ENCODE assay signal across 35 mouse cellular contexts in the genomic region with DNA sequence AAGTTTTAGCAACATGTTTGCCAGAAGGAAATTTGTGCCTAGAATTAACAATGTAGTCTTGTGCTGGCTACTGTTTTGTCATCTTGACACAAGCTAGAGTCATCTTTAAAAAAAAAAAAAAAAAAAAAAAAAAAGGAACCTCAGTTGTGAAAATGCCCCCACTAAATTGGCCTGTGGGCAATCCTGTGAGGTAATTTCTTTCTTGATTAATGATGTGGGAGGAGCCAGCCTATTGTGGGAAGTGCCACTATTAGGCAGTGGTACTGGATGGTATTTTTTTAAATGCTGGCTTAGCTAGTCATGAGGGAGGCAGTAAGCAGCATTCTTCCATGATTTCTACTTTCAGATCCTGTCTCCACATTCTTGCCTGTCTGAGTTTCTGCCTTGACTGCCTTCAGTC. TPM values are rescaled to one million over a fixed set of nuclear protein-coding genes. Genes with fewer than 3 reads are reported as not detected.
DNase-seq lines count a peak whose midpoint lies in the region; ATAC-seq and TF ChIP-seq lines count a peak whose summit lies in the region.
"Had no signal": no experiment of that assay in that cellular context is flagged by ENCODE, and none has a peak within 500 bp of the region (broad histone marks: within the 10 kb centered on the region; RNA-seq: fewer than 3 reads in every experiment).

No protein-coding gene starts in this region.

- TF ChIP-seq CTCF in brain, embryonic 14.5 days (IDR thresholded peaks at IDR 0.05; ENCODE audit: borderline replicate concordance, extremely low read depth, insufficient read depth, insufficient read length) = no peak

- DNase-seq in lung, postnatal 36 days = peak; percentile 10
- DNase-seq in lung, postnatal 4 days = no peak
- peak; percentile 5 for DNase-seq in brain, embryonic 14.5 days (ENCODE audit: low read depth)
- no peak for DNase-seq in heart, postnatal 36 days
- no peak for DNase-seq in spleen, postnatal 36 days (ENCODE audit: low spot score in 2 of 2)
- DNase-seq in ovary, postnatal 10 days (ENCODE audit: low spot score) = no peak
- DNase-seq: adrenal gland, adult 2 months; adrenal gland, postnatal 25 days; cerebellum, adult 18-20 months; cerebellum, adult 9-10 months; cerebellum, postnatal 14 days; embryo, embryonic 11 days; gastrocnemius, postnatal 25 days; heart, adult 2 months; heart, postnatal 14 days had no signal

- no peaks in the 10 kb centered on the region for H3K4me1 ChIP-seq in hindbrain, embryonic 16.5 days (ENCODE audit: control insufficient read depth, insufficient read depth, low read depth, low read length)
- H3K4me1 ChIP-seq: embryonic facial prominence, embryonic 10.5 days; embryonic facial prominence, embryonic 13.5 days; forebrain, embryonic 12.5 days; forebrain, embryonic 15.5 days; heart, embryonic 10.5 days; heart, embryonic 13.5 days; hindbrain, embryonic 10.5 days; hindbrain, embryonic 13.5 days had no signal

- no peaks in the 10 kb centered on the region for H3K36me3 ChIP-seq in hindbrain, embryonic 16.5 days (ENCODE audit: control insufficient read depth, insufficient read depth, low read length)
- H3K36me3 ChIP-seq: embryonic facial prominence, embryonic 13.5 days; forebrain, embryonic 15.5 days had no signal

- H3K27ac ChIP-seq in hindbrain, embryonic 16.5 days (ENCODE audit: low read depth, low read length) = no peak overlapping the region
- H3K27ac ChIP-seq: embryonic facial prominence, embryonic 10.5 days; embryonic facial prominence, embryonic 13.5 days; forebrain, embryonic 12.5 days; forebrain, embryonic 15.5 days; heart, adult 2 months; heart, embryonic 10.5 days; heart, embryonic 13.5 days; hindbrain, embryonic 10.5 days; hindbrain, embryonic 13.5 days; hindbrain, postnatal 0 days had no signal

- no peak overlapping the region for H3K4me3 ChIP-seq in hindbrain, embryonic 16.5 days (ENCODE audit: low read length)
- H3K4me3 ChIP-seq: embryonic facial prominence, embryonic 10.5 days; embryonic facial prominence, embryonic 13.5 days; erythroblast, embryonic 14.5 days; forebrain, embryonic 12.5 days; forebrain, embryonic 15.5 days; heart, adult 2 months; heart, embryonic 10.5 days; heart, embryonic 13.5 days; hindbrain, embryonic 10.5 days; hindbrain, embryonic 13.5 days had no signal

- ATAC-seq in hematopoietic stem cell, adult 5-6 weeks (replicated peaks in 1 of 2; ENCODE audit: insufficient read depth in 1 of 2, low FRiP score in 2 of 2, low TSS enrichment in 1 of 2, low read depth in 1 of 2, poor library complexity in 2 of 2, severe bottlenecking in 2 of 2) = peak; percentile 27 to 42; a peak in 1 of 4 replicates
- no peak for ATAC-seq in hindbrain, embryonic 16.5 days
- ATAC-seq: CD4-positive, CD25-positive, alpha-beta regulatory T cell, adult 4 months; forebrain, embryonic 15.5 days; hindbrain, postnatal 0 days; inflammation-experienced regulatory T-cells, adult 6 months; intestine, embryonic 16.5 days had no signal

- H3K4me2 ChIP-seq in hindbrain, embryonic 16.5 days (ENCODE audit: low read length) = no peak overlapping the region
- H3K4me2 ChIP-seq: embryonic facial prominence, embryonic 13.5 days; forebrain, embryonic 12.5 days; forebrain, embryonic 15.5 days; heart, embryonic 13.5 days; hindbrain, embryonic 13.5 days had no signal

- no peak overlapping the region for H3K9ac ChIP-seq in hindbrain, embryonic 16.5 days (ENCODE audit: low read depth, low read length)
- H3K9ac ChIP-seq: embryonic facial prominence, embryonic 13.5 days; forebrain, embryonic 12.5 days; forebrain, embryonic 15.5 days; heart, embryonic 13.5 days; hindbrain, embryonic 13.5 days had no signal

- no peak for TF ChIP-seq POLR2A in brain, embryonic 14.5 days (IDR thresholded peaks at IDR 0.05; ENCODE audit: borderline replicate concordance, extremely low read depth, insufficient read depth, insufficient read length, poor library complexity, severe bottlenecking)

- H3K9me3 ChIP-seq in hindbrain, embryonic 16.5 days (ENCODE audit: control insufficient read depth, low read length) = no peaks in the 10 kb centered on the region
- H3K9me3 ChIP-seq: embryonic facial prominence, embryonic 10.5 days; embryonic facial prominence, embryonic 13.5 days; forebrain, embryonic 12.5 days; forebrain, embryonic 15.5 days; heart, embryonic 10.5 days; heart, embryonic 13.5 days; hindbrain, embryonic 10.5 days; hindbrain, embryonic 13.5 days had no signal

- no peaks in the 10 kb centered on the region for H3K27me3 ChIP-seq in hindbrain, embryonic 16.5 days (replicated peaks; ENCODE audit: control insufficient read depth, insufficient read depth, low read length)
- H3K27me3 ChIP-seq: embryonic facial prominence, embryonic 13.5 days; forebrain, embryonic 12.5 days; forebrain, embryonic 15.5 days; heart, embryonic 13.5 days; hindbrain, embryonic 13.5 days had no signal

- intact Hi-C loops in heart, postnatal 36 days (cut with DNase I) = no loop called here

RNA-seq across cellular contexts. Expression of a gene that starts 20.9 kb away (rescaled TPM):
- polyA plus RNA-seq in brain, embryonic 14.5 days (2012; rRNA removed) = 25.9 and 26.6 TPM in 2 replicates
- total RNA-seq in hematopoietic stem cell, adult 5-6 weeks (2017) = 13.1 and 17.6 TPM in 2 replicates
- total RNA-seq in heart, postnatal 36 days (2021) = 1 to 10 TPM; 4.4 to 6.0 TPM
- 8.4 and 12.5 TPM in 2 replicates for polyA plus RNA-seq in hindbrain, embryonic 16.5 days (2015; fragmentation: Nextera tagmentation; extraction: Ambion mirVana)

RNA-seq across cellular contexts. Expression of a gene that starts 26.7 kb away (rescaled TPM):
- not detected in 2 replicates for polyA plus RNA-seq in brain, embryonic 14.5 days (2012; rRNA removed)
- total RNA-seq in hematopoietic stem cell, adult 5-6 weeks (2017) = 0.50 and 0.69 TPM in 2 replicates
- total RNA-seq in heart, postnatal 36 days (2021) = not detected
- polyA plus RNA-seq in hindbrain, embryonic 16.5 days (2015; fragmentation: Nextera tagmentation; extraction: Ambion mirVana) = not detected in 2 replicates
- total RNA-seq: adrenal gland, adult 2 months; adrenal gland, postnatal 25 days; gastrocnemius, adult 8-10 months; gastrocnemius, postnatal 25 days; heart, adult 2 months; heart, postnatal 14 days; hindbrain, postnatal 0 days had no signal
- polyA plus RNA-seq: adrenal gland, adult 2 months; C2C12; CD4-positive, CD25-positive, alpha-beta regulatory T cell, adult 4 months; cortical plate, adult 2 months; embryonic facial prominence, embryonic 10.5 days; embryonic facial prominence, embryonic 13.5 days; erythroblast, embryonic 14.5 days; forebrain, embryonic 12.5 days; forebrain, embryonic 15.5 days; gonadal fat pad, adult 2 months; heart, adult 2 months; heart, embryonic 10.5 days; heart, embryonic 13.5 days; heart, embryonic 16.5 days; hindbrain, embryonic 10.5 days; hindbrain, embryonic 13.5 days; hindbrain, postnatal 0 days; inflammation-experienced regulatory T-cells, adult 6 months; intestine, embryonic 16.5 days had no signal

RNA-seq across cellular contexts. Expression of a gene that starts 35.2 kb away (rescaled TPM):
- polyA plus RNA-seq in brain, embryonic 14.5 days (2012; rRNA removed) = 0.13 and 0.27 TPM in 2 replicates
- total RNA-seq in hematopoietic stem cell, adult 5-6 weeks (2017) = not detected in 2 replicates
- not detected for total RNA-seq in heart, postnatal 36 days (2021)
- polyA plus RNA-seq in hindbrain, embryonic 16.5 days (2015; fragmentation: Nextera tagmentation; extraction: Ambion mirVana) = 0.09 and 0.15 TPM in 2 replicates
- total RNA-seq: adrenal gland, adult 2 months; adrenal gland, postnatal 25 days; gastrocnemius, adult 8-10 months; gastrocnemius, postnatal 25 days; heart, adult 2 months; heart, postnatal 14 days had no signal
- polyA plus RNA-seq: C2C12; CD4-positive, CD25-positive, alpha-beta regulatory T cell, adult 4 months; embryonic facial prominence, embryonic 10.5 days; embryonic facial prominence, embryonic 13.5 days; erythroblast, embryonic 14.5 days; forebrain, embryonic 12.5 days; forebrain, embryonic 15.5 days; heart, adult 2 months; heart, embryonic 10.5 days; heart, embryonic 13.5 days; heart, embryonic 16.5 days; hindbrain, embryonic 10.5 days; hindbrain, embryonic 13.5 days; inflammation-experienced regulatory T-cells, adult 6 months; intestine, embryonic 16.5 days had no signal

RNA-seq across cellular contexts. Expression of a gene that starts 47.6 kb away (rescaled TPM):
- 1.2 and 1.3 TPM in 2 replicates for polyA plus RNA-seq in brain, embryonic 14.5 days (2012; rRNA removed)
- 0.30 and 0.81 TPM in 2 replicates for total RNA-seq in hematopoietic stem cell, adult 5-6 weeks (2017)
- total RNA-seq in heart, postnatal 36 days (2021) = not detected
- polyA plus RNA-seq in hindbrain, embryonic 16.5 days (2015; fragmentation: Nextera tagmentation; extraction: Ambion mirVana) = 1.7 and 1.9 TPM in 2 replicates
- total RNA-seq: gastrocnemius, adult 8-10 months; heart, adult 2 months; heart, postnatal 14 days had no signal
- polyA plus RNA-seq: erythroblast, embryonic 14.5 days; heart, adult 2 months; heart, embryonic 13.5 days; heart, embryonic 16.5 days had no signal

Comparison
In these comparisons a context has a peak if more than half of its experiments do, and no peak if none do; other contexts are left out.
1. DNase-seq: peak in lung, postnatal 36 days (single experiment) and brain, embryonic 14.5 days (single experiment); none in lung, postnatal 4 days (0 of 2), heart, postnatal 36 days (0 of 2), spleen, postnatal 36 days (0 of 2) and ovary, postnatal 10 days (single experiment).